Mouse (Mus musculus) liver, embryonic 15.5 days (tissue): ENCODE measurements around the gene Map3k5. TPM values are rescaled to one million over a fixed set of nuclear protein-coding genes. Genes with fewer than 3 reads are reported as not detected.

ENCODE experiments used
- ATAC-seq: fragments of 200-750 bp; cut with Nextera tagmentation; 2 replicates; pipeline ENCODE4 v1.8.0; 2017; ENCODE audit warnings: moderate number of reproducible peaks, mild to moderate bottlenecking, moderate library complexity; ENCODE audit not compliant: insufficient read depth
- H3K27ac ChIP-seq: fragments of 300-500 bp; sonication (generic); replicated peaks from 2 replicates; pipeline ENCODE4 v1.5.1; 2015; ENCODE audit warnings: mild to moderate bottlenecking, inconsistent platforms
- H3K27me3 ChIP-seq: fragments of 300-500 bp; sonication (generic); 2 replicates; pipeline ENCODE4 v1.6.1; 2015; ENCODE audit warnings: mild to moderate bottlenecking, inconsistent platforms
- H3K36me3 ChIP-seq: fragments of 300-500 bp; sonication (generic); replicated peaks from 2 replicates; pipeline ENCODE4 v1.6.1; 2015; ENCODE audit warnings: moderate library complexity, mild to moderate bottlenecking, inconsistent platforms
- H3K4me1 ChIP-seq: fragments of 300-500 bp; sonication (generic); replicated peaks from 2 replicates; pipeline ENCODE4 v1.6.1; 2015; ENCODE audit warnings: inconsistent platforms
- H3K4me2 ChIP-seq: fragments of 300-500 bp; sonication (generic); 2 replicates; pipeline ENCODE4 v1.6.1; 2015; ENCODE audit warnings: moderate library complexity, mild to moderate bottlenecking, inconsistent platforms
- H3K4me3 ChIP-seq: fragments of 300-500 bp; sonication (generic); replicated peaks from 2 replicates; pipeline ENCODE4 v1.5.1; 2015; ENCODE audit warnings: mild to moderate bottlenecking, inconsistent platforms
- H3K9ac ChIP-seq: fragments of 300-500 bp; sonication (generic); 2 replicates; pipeline ENCODE4 v1.6.1; 2015; ENCODE audit warnings: moderate library complexity, mild to moderate bottlenecking, inconsistent platforms
- H3K9me3 ChIP-seq: fragments of 300-500 bp; sonication (generic); replicated peaks from 2 replicates; pipeline ENCODE4 v1.6.1; 2016; ENCODE audit warnings: inconsistent platforms
- WGBS: fragments of 180-500 bp; shearing (Covaris S2); methylation state at CpG from one replicate; pipeline ENCODE4 v1.1.7; 2015; ENCODE audit warnings: mixed read lengths; ENCODE audit not compliant: insufficient replicate concordance; 5-methylcytosine and 5-hydroxymethylcytosine counted together
- polyA plus RNA-seq: library from polyadenylated mRNA; unstranded; fragments of >200 nt; fragmentation: Nextera tagmentation; extraction: Ambion mirVana; gene quantifications from 2 replicates; pipeline ENCODE4 v1.2.1, GENCODE M21; 2015

Map3k5 gene
- polyA plus RNA-seq, 1 experiment from 2014 or later: 0.79 TPM

- Histone ChIP-seq H3K9ac (no peak overlapping the region), H3K27me3 (no peaks in the 10 kb centered on the region), H3K36me3 (no peaks in the 10 kb centered on the region), H3K4me3 (no peak overlapping the region), H3K9me3 (no peaks in the 10 kb centered on the region), H3K27ac (no peak overlapping the region), H3K4me2 (no peak overlapping the region), H3K4me1 (no peaks in the 10 kb centered on the region)
- ATAC-seq: no peak
- WGBS: 71% methylated on average over 17 of the region's 17 CpGs
Observed at GRCm38 (mm10) chr10:20006333-20007093, 72.2 kb downstream of the Map3k5 start.

- ATAC-seq: no peak
- 70% methylated on average over 6 of the region's 6 CpGs for WGBS
- no peak overlapping the region for H3K27ac ChIP-seq
- H3K4me2 ChIP-seq: no peak overlapping the region
- H3K9ac ChIP-seq: no peak overlapping the region
- H3K4me1 ChIP-seq: no peaks in the 10 kb centered on the region
- no peaks in the 10 kb centered on the region for H3K9me3 ChIP-seq
- H3K4me3 ChIP-seq: no peak overlapping the region
- H3K36me3 ChIP-seq: no peaks in the 10 kb centered on the region
- no peaks in the 10 kb centered on the region for H3K27me3 ChIP-seq
Observed at GRCm38 (mm10) chr10:20009310-20009709, 75.0 kb downstream of the Map3k5 start.

- 76% methylated on average over 3 of the region's 3 CpGs for WGBS
- Histone ChIP-seq H3K9ac (no peak overlapping the region), H3K4me2 (no peak overlapping the region), H3K4me1 (no peaks in the 10 kb centered on the region), H3K4me3 (no peak overlapping the region), H3K27me3 (no peaks in the 10 kb centered on the region), H3K9me3 (no peaks in the 10 kb centered on the region), H3K27ac (no peak overlapping the region), H3K36me3 (no peaks in the 10 kb centered on the region)
- ATAC-seq: no peak
Observed at GRCm38 (mm10) chr10:20010018-20010417, 75.7 kb downstream of the Map3k5 start.

GRCm38 (mm10) chr10:20018406-20018805 lies 84.1 kb downstream of the Map3k5 start:
- Histone ChIP-seq H3K4me1 (no peaks in the 10 kb centered on the region), H3K4me3 (no peak overlapping the region), H3K4me2 (no peak overlapping the region), H3K27ac (no peak overlapping the region), H3K27me3 (no peaks in the 10 kb centered on the region), H3K9ac (no peak overlapping the region), H3K36me3 (0 out of 2 replicates have a peak, but pooled peaks cover 7% of the 10 kb centered on the region), H3K9me3 (no peaks in the 10 kb centered on the region)
- ATAC-seq: no peak
- 83% methylated on average over 10 of the region's 10 CpGs for WGBS

- no peak overlapping the region for H3K4me3 ChIP-seq
- no peak overlapping the region for H3K4me2 ChIP-seq
- ATAC-seq: no peak
- whole genome bisulfite sequencing: 62% methylated on average over 3 of the region's 3 CpGs
- no peaks in the 10 kb centered on the region for H3K27me3 ChIP-seq
- H3K9me3 ChIP-seq: no peaks in the 10 kb centered on the region
- H3K36me3 ChIP-seq: 0 out of 2 replicates have a peak, but pooled peaks cover 7% of the 10 kb centered on the region
- no peaks in the 10 kb centered on the region for H3K4me1 ChIP-seq
- no peak overlapping the region for H3K9ac ChIP-seq
- no peak overlapping the region for H3K27ac ChIP-seq
Observed at GRCm38 (mm10) chr10:20018806-20019205, 84.5 kb downstream of the Map3k5 start.

- no peak overlapping the region for H3K27ac ChIP-seq
- H3K4me2 ChIP-seq: no peak overlapping the region
- no peaks in the 10 kb centered on the region for H3K9me3 ChIP-seq
- H3K4me3 ChIP-seq: no peak overlapping the region
- H3K9ac ChIP-seq: no peak overlapping the region
- H3K4me1 ChIP-seq: no peaks in the 10 kb centered on the region
- 68% methylated on average over 6 of the region's 6 CpGs for WGBS
- no peaks in the 10 kb centered on the region for H3K27me3 ChIP-seq
- H3K36me3 ChIP-seq: 0 out of 2 replicates have a peak, but pooled peaks cover 7% of the 10 kb centered on the region
- ATAC-seq: no peak
Observed at GRCm38 (mm10) chr10:20021256-20021655, 87.0 kb downstream of the Map3k5 start.

GRCm38 (mm10) chr10:20021670-20022468 lies 87.6 kb downstream of the Map3k5 start:
- WGBS: 74% methylated on average over 15 of the region's 15 CpGs
- ATAC-seq: no peak
- no peaks in the 10 kb centered on the region for H3K9me3 ChIP-seq
- H3K4me3 ChIP-seq: no peak overlapping the region
- H3K9ac ChIP-seq: no peak overlapping the region
- no peak overlapping the region for H3K4me2 ChIP-seq
- no peak overlapping the region for H3K27ac ChIP-seq
- H3K36me3 ChIP-seq: 0 out of 2 replicates have a peak, but pooled peaks cover 7% of the 10 kb centered on the region
- H3K4me1 ChIP-seq: no peaks in the 10 kb centered on the region
- no peaks in the 10 kb centered on the region for H3K27me3 ChIP-seq

GRCm38 (mm10) chr10:20022608-20023340 lies 88.5 kb downstream of the Map3k5 start:
- no peak overlapping the region for H3K9ac ChIP-seq
- 0 out of 2 replicates have a peak, but pooled peaks cover 5% of the 10 kb centered on the region for H3K36me3 ChIP-seq
- no peak overlapping the region for H3K27ac ChIP-seq
- H3K4me1 ChIP-seq: no peaks in the 10 kb centered on the region
- H3K27me3 ChIP-seq: no peaks in the 10 kb centered on the region
- no peaks in the 10 kb centered on the region for H3K9me3 ChIP-seq
- no peak for ATAC-seq
- no peak overlapping the region for H3K4me3 ChIP-seq
- WGBS: 63% methylated on average over 10 of the region's 10 CpGs
- H3K4me2 ChIP-seq: no peak overlapping the region

GRCm38 (mm10) chr10:20023524-20023923 lies 89.3 kb downstream of the Map3k5 start:
- WGBS: 75% methylated on average over 10 of the region's 10 CpGs
- H3K27ac ChIP-seq: no peak overlapping the region
- no peaks in the 10 kb centered on the region for H3K9me3 ChIP-seq
- no peak for ATAC-seq
- no peaks in the 10 kb centered on the region for H3K36me3 ChIP-seq
- no peak overlapping the region for H3K4me3 ChIP-seq
- no peaks in the 10 kb centered on the region for H3K27me3 ChIP-seq
- H3K4me1 ChIP-seq: no peaks in the 10 kb centered on the region
- H3K9ac ChIP-seq: no peak overlapping the region
- H3K4me2 ChIP-seq: no peak overlapping the region

- H3K9me3 ChIP-seq: no peaks in the 10 kb centered on the region
- H3K4me3 ChIP-seq: no peak overlapping the region
- no peaks in the 10 kb centered on the region for H3K27me3 ChIP-seq
- ATAC-seq: no peak
- H3K27ac ChIP-seq: no peak overlapping the region
- WGBS: 84% methylated on average over 10 of the region's 10 CpGs
- no peaks in the 10 kb centered on the region for H3K4me1 ChIP-seq
- no peak overlapping the region for H3K4me2 ChIP-seq
- no peaks in the 10 kb centered on the region for H3K36me3 ChIP-seq
- no peak overlapping the region for H3K9ac ChIP-seq
Observed at GRCm38 (mm10) chr10:20024891-20025290, 90.6 kb downstream of the Map3k5 start.
